In the genomic region with DNA sequence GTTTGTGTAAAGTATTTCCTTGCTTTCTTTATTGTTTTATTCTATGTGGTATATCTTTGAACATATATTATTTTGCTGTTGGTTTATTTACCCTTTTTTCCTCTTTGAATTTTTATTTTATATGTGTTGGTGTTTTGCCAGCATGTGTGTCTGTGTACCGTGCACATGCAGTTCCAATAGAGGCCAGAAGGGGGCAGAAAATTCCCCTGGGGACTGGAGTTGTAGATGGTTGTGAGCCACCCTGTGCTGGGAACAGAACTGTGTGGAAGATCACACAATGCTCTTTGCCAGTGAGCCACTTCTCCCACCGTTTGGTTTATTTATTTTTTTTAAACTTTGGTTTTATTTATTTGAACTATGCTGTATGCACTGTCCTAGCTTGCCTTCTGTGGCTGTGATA, we compare ENCODE assay signal across 9 mouse cellular contexts. TPM values are rescaled to one million over a fixed set of nuclear protein-coding genes. Genes with fewer than 3 reads are reported as not detected.
DNase-seq lines count a peak whose midpoint lies in the region; ATAC-seq and TF ChIP-seq lines count a peak whose summit lies in the region.
"Had no signal": no experiment of that assay in that cellular context is flagged by ENCODE, and none has a peak within 500 bp of the region (broad histone marks: within the 10 kb centered on the region; RNA-seq: fewer than 3 reads in every experiment).

No protein-coding gene starts in this region.

- H3K36me3 ChIP-seq in heart, embryonic 10.5 days: peaks cover 45% of the 10 kb centered on the region
- peaks cover 3% of the 10 kb centered on the region; the same call in 1 of the 2 replicates for H3K36me3 ChIP-seq in ES-Bruce4 (ENCODE audit: control insufficient read depth, insufficient read depth, low read length, poor library complexity, severe bottlenecking)
- H3K36me3 ChIP-seq in liver, postnatal 0 days (replicated peaks; ENCODE audit: insufficient read depth, low read length): no peaks in the 10 kb centered on the region

- TF ChIP-seq EP300 in ES-Bruce4 (IDR thresholded peaks at IDR 0.05; ENCODE audit: insufficient read depth, low read depth, low read length): no peak
- no peak for TF ChIP-seq EP300 in liver, postnatal 0 days (IDR thresholded peaks at IDR 0.05; ENCODE audit: low read depth)

- peaks cover 15% of the 10 kb centered on the region for H3K4me1 ChIP-seq in heart, embryonic 10.5 days
- no peaks in the 10 kb centered on the region for H3K4me1 ChIP-seq in ES-Bruce4 (ENCODE audit: control insufficient read depth, insufficient read depth, low read length)
- H3K4me1 ChIP-seq in liver, postnatal 0 days (ENCODE audit: insufficient read depth): no peaks in the 10 kb centered on the region

- no peak overlapping the region for H3K4me3 ChIP-seq in heart, embryonic 10.5 days
- no peak overlapping the region for H3K4me3 ChIP-seq in ES-Bruce4 (ENCODE audit: low read depth, low read length)
- no peak overlapping the region for H3K4me3 ChIP-seq in liver, postnatal 0 days (ENCODE audit: low read depth, low read length)

- no peak overlapping the region for H3K9ac ChIP-seq in ES-Bruce4 (ENCODE audit: low read depth, poor library complexity, severe bottlenecking)
- H3K9ac ChIP-seq in liver, postnatal 0 days (replicated peaks): no peak overlapping the region

- intact Hi-C loops in heart, postnatal 25 days (cut with DNase I): no loop called here

- no peaks in the 10 kb centered on the region for H3K9me3 ChIP-seq in heart, embryonic 10.5 days
- no peaks in the 10 kb centered on the region for H3K9me3 ChIP-seq in ES-Bruce4 (replicated peaks; ENCODE audit: control insufficient read depth, insufficient read depth, low read length, poor library complexity, severe bottlenecking)
- no peaks in the 10 kb centered on the region for H3K9me3 ChIP-seq in liver, postnatal 0 days (ENCODE audit: low read length)

- no peak for ATAC-seq in liver, postnatal 0 days
- ATAC-seq: activated CD4-positive, CD25-positive, alpha-beta regulatory T cell, adult 4 months had no signal

- peak; percentile 63 for TF ChIP-seq CTCF in ES-Bruce4 (IDR thresholded peaks at IDR 0.05; ENCODE audit: low read depth, low read length)
- peak; percentile 49 for TF ChIP-seq CTCF in liver, postnatal 0 days (IDR thresholded peaks at IDR 0.05; ENCODE audit: low read depth)

- DNase-seq in heart, embryonic 10.5 days (ENCODE audit: low spot score): peak; percentile 41
- no peak for DNase-seq in heart, postnatal 25 days (ENCODE audit: low spot score)
- DNase-seq in embryo, embryonic 11.5 days (ENCODE audit: low read depth, low spot score): peak; percentile 8
- peak; percentile 35 for DNase-seq in liver, postnatal 0 days
- DNase-seq in cerebellum, adult 8-10 months: no peak
- DNase-seq in spleen, postnatal 10 days (ENCODE audit: low spot score in 2 of 2): no peak
- no peak for DNase-seq in layer of hippocampus, postnatal 14 days (ENCODE audit: low spot score in 2 of 2)

- H3K27ac ChIP-seq in heart, embryonic 10.5 days: no peak overlapping the region
- H3K27ac ChIP-seq in ES-Bruce4 (ENCODE audit: insufficient read depth, low read length): no peak overlapping the region
- no peak overlapping the region for H3K27ac ChIP-seq in liver, postnatal 0 days (ENCODE audit: low read depth)

- H3K27me3 ChIP-seq in heart, embryonic 10.5 days (ENCODE audit: insufficient read depth, poor library complexity, severe bottlenecking): no peaks in the 10 kb centered on the region
- H3K27me3 ChIP-seq in ES-Bruce4 (ENCODE audit: control insufficient read depth, insufficient read depth, low read length, poor library complexity, severe bottlenecking): no peaks in the 10 kb centered on the region
- no peaks in the 10 kb centered on the region for H3K27me3 ChIP-seq in liver, postnatal 0 days (ENCODE audit: insufficient read depth, low read length)

- no peak for TF ChIP-seq POLR2A in ES-Bruce4 (IDR thresholded peaks at IDR 0.05; ENCODE audit: insufficient read depth, low read length)

- WGBS in heart, embryonic 10.5 days: 81% methylated on average over 2 of the region's 2 CpGs
- 61% methylated on average over 2 of the region's 2 CpGs for WGBS in liver, postnatal 0 days (ENCODE audit: insufficient replicate concordance)

- no peak overlapping the region for H3K4me2 ChIP-seq in liver, postnatal 0 days (ENCODE audit: low read depth, low read length)

RNA-seq across cellular contexts. Expression of gene Cavin4, which starts 29.3 kb away (rescaled TPM):
- 0.89 and 1.1 TPM in 2 replicates for polyA plus RNA-seq in heart, embryonic 10.5 days (2016; fragmentation: Nextera tagmentation; extraction: Ambion mirVana)
- total RNA-seq in heart, postnatal 25 days (2021): 100 to 1,000 TPM; 105 to 112 TPM
- polyA plus RNA-seq in ES-Bruce4 (2011; ENCODE audit: insufficient read depth, insufficient read length, low read depth, missing spikeins): 4.1 and 4.7 TPM in 2 replicates
- polyA plus RNA-seq in liver, postnatal 0 days (2015; fragmentation: Nextera tagmentation; extraction: Ambion mirVana): 0.05 and 0.73 TPM in 2 replicates
- total RNA-seq in layer of hippocampus, postnatal 14 days (2021): 1 to 10 TPM; 2.2 to 3.1 TPM
- polyA plus RNA-seq: activated CD4-positive, CD25-positive, alpha-beta regulatory T cell, adult 4 months had no signal

RNA-seq across cellular contexts. Expression of gene Tmeff1, which starts 49.1 kb away (rescaled TPM):
- polyA plus RNA-seq in heart, embryonic 10.5 days (2016; fragmentation: Nextera tagmentation; extraction: Ambion mirVana): 51.6 and 76.4 TPM in 2 replicates
- 10 to 100 TPM; 11.6 to 12.0 TPM for total RNA-seq in heart, postnatal 25 days (2021)
- polyA plus RNA-seq in ES-Bruce4 (2011; ENCODE audit: insufficient read depth, insufficient read length, low read depth, missing spikeins): 158 and 167 TPM in 2 replicates
- polyA plus RNA-seq in liver, postnatal 0 days (2015; fragmentation: Nextera tagmentation; extraction: Ambion mirVana): 0.36 TPM in 2 replicates
- total RNA-seq in layer of hippocampus, postnatal 14 days (2021): 100 to 1,000 TPM; 138 to 147 TPM
- polyA plus RNA-seq: activated CD4-positive, CD25-positive, alpha-beta regulatory T cell, adult 4 months had no signal

Comparison
In these comparisons a context has a peak if more than half of its experiments do, and no peak if none do; other contexts are left out.
1. DNase-seq: peak in heart, embryonic 10.5 days (single experiment), embryo, embryonic 11.5 days (single experiment) and liver, postnatal 0 days (single experiment); none in heart, postnatal 25 days (single experiment), cerebellum, adult 8-10 months (single experiment), spleen, postnatal 10 days (0 of 2) and layer of hippocampus, postnatal 14 days (0 of 2).
2. RNA of gene Tmeff1, which starts 49.1 kb away (polyA plus RNA-seq): 158 to 167 TPM in ES-Bruce4 and 51.6 to 76.4 TPM in heart, embryonic 10.5 days; 0.36 TPM in liver, postnatal 0 days; every median in the first group is over 10 times any median in the second.